Mouse (Mus musculus) heart, adult 2 months (tissue): ENCODE data around the gene Lamb3. TPM values are rescaled to one million over a fixed set of nuclear protein-coding genes. Genes with fewer than 3 reads are reported as not detected.

Source experiments
- DNase-seq, 2 experiments: peaks; one replicate each; pipeline ENCODE4 v3.0.0; 2021
- H3K27ac ChIP-seq: fragments of 200-600 bp; 2 replicates; pipeline ENCODE4 v1.8.1; 2022
- H3K27me3 ChIP-seq: fragments of 200-500 bp; 2 replicates; pipeline ENCODE4 v1.6.1; 2012; ENCODE audit warnings: mild to moderate bottlenecking, low read length, inconsistent platforms, mixed read lengths; ENCODE audit not compliant: control insufficient read depth, insufficient read depth
- H3K36me3 ChIP-seq: fragments of 200-500 bp; 2 replicates; pipeline ENCODE4 v1.6.1; 2012; ENCODE audit warnings: low read length, inconsistent platforms; ENCODE audit not compliant: control insufficient read depth, insufficient read depth
- H3K4me1 ChIP-seq: fragments of 200-500 bp; 2 replicates; pipeline ENCODE4 v1.6.1; 2011; ENCODE audit warnings: low read length; ENCODE audit not compliant: control insufficient read depth, insufficient read depth
- H3K4me3 ChIP-seq: fragments of 200-600 bp; 2 replicates; pipeline ENCODE4 v1.8.1; 2022
- H3K79me2 ChIP-seq: fragments of 200-500 bp; replicated peaks from 2 replicates; pipeline ENCODE4 v1.6.1; 2012; ENCODE audit warnings: mild to moderate bottlenecking, inconsistent platforms, low read length, moderate library complexity, mixed read lengths; ENCODE audit not compliant: control insufficient read depth, insufficient read depth
- H3K9ac ChIP-seq: fragments of 200-500 bp; 2 replicates; pipeline ENCODE4 v1.6.1; 2012; ENCODE audit warnings: low read depth, mild to moderate bottlenecking, control low read depth, inconsistent platforms, low read length, mixed read lengths
- CTCF ChIP-seq: fragments of 200-600 bp; IDR thresholded peaks from 2 replicates; pipeline ENCODE4 v1.8.1; 2022; ENCODE audit warnings: antibody characterized with exemption, mild to moderate bottlenecking, moderate library complexity
- EP300 ChIP-seq: fragments of 200-500 bp; IDR thresholded peaks from 2 replicates; pipeline ENCODE4 v1.6.1; 2011; ENCODE audit warnings: low read depth, low read length, control low read depth; ENCODE audit not compliant: insufficient read depth
- POLR2A ChIP-seq: fragments of 200-500 bp; IDR thresholded peaks from 2 replicates; pipeline ENCODE4 v1.6.1; 2011; ENCODE audit warnings: mild to moderate bottlenecking, low read depth, low read length, control low read depth; ENCODE audit not compliant: insufficient read depth
- WGBS: fragments of 180-500 bp; shearing (Covaris S2); methylation state at CpG from one replicate; pipeline ENCODE4 v1.1.7; 2018; 5-methylcytosine and 5-hydroxymethylcytosine counted together
- intact Hi-C: fragments of 180-260 bp; cut with DNase I; formaldehyde crosslinking; loops from one replicate; pipeline ENCODE4 v1.15.1; 2025
- polyA plus RNA-seq: library from polyadenylated mRNA; depleted of rRNA; stranded (reverse); fragments of >200 nt; gene quantifications from 2 replicates; pipeline ENCODE4 v1.2.3, GENCODE M21; 2012
- total RNA-seq, 2 experiments: library from RNA; stranded (reverse); gene quantifications; 2 replicates each; pipeline ENCODE4 v1.2.3; 2021

Lamb3 gene
- total and polyA plus RNA-seq, 3 experiments: 9.2 to 11.9 (median 11.4) TPM

DNA sequence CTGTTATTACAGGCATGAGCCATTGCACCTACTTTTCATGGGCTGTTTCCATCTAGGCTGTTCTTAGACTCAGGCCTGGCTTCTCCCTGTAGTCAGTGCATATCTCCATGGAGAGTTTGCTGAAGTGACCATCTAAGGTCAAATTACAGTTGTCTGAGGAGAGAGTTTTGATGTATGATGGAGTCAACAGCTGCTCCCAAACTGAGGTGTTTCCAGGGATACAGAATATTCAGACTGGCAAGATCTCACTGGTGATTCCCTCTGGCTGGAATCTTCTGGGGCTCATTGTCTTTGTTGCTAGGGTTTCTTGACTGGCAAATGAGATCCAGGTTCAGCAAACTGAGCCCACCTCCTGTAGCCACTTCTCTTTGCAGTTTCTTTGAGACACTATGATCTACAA lies 83.2 kb downstream of the Lamb3 start:
- no peak for DNase-seq
- TF ChIP-seq POLR2A: no peak
- no peak for TF ChIP-seq EP300
- no peak for TF ChIP-seq CTCF
- Histone ChIP-seq H3K27me3 (no peaks in the 10 kb centered on the region), H3K36me3 (no peaks in the 10 kb centered on the region), H3K4me3 (no peak overlapping the region), H3K79me2 (no peaks in the 10 kb centered on the region), H3K9ac (no peak overlapping the region), H3K27ac (no peak overlapping the region), H3K4me1 (no peaks in the 10 kb centered on the region)
- intact Hi-C loops: no loop called here

- Histone ChIP-seq H3K27ac (no peak overlapping the region), H3K9ac (no peak overlapping the region), H3K79me2 (no peaks in the 10 kb centered on the region), H3K4me1 (no peaks in the 10 kb centered on the region), H3K27me3 (no peaks in the 10 kb centered on the region), H3K36me3 (no peaks in the 10 kb centered on the region), H3K4me3 (no peak overlapping the region)
- intact Hi-C loops: no loop called here
- 51% methylated on average over 2 of the region's 2 CpGs for WGBS
- no peak for DNase-seq
- no peak for TF ChIP-seq CTCF
- TF ChIP-seq EP300: no peak
- TF ChIP-seq POLR2A: no peak
These were observed 85.5 kb downstream of the Lamb3 start for GRCm38 (mm10) chr1:193293039-193293438.

DNA sequence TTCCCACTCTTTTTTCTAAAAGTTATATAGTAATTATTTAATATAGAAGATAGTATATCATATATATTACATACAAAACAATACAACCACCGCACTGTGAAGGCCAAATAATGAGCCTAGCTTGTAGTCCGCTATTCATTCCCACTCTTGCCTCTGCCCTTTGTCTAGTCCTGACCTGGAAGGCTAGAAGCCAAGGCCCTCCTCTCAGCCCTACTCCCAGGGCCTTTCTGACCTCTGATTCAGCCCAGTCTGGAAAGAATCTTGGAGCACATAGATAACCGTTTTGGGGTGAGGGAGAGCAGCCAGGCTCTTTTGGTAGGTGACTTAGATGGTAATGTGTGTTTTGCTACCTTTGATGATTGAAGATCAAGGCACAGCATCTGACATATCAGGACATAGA lies 86.4 kb downstream of the Lamb3 start:
- no peak overlapping the region for H3K27ac ChIP-seq
- no peak for TF ChIP-seq POLR2A
- TF ChIP-seq EP300: no peak
- TF ChIP-seq CTCF: no peak
- H3K9ac ChIP-seq: no peak overlapping the region
- H3K4me3 ChIP-seq: no peak overlapping the region
- no peaks in the 10 kb centered on the region for H3K4me1 ChIP-seq
- WGBS: 61% methylated on average over 3 of the region's 3 CpGs
- no peaks in the 10 kb centered on the region for H3K27me3 ChIP-seq
- intact Hi-C loops: no loop called here
- H3K36me3 ChIP-seq: no peaks in the 10 kb centered on the region
- no peaks in the 10 kb centered on the region for H3K79me2 ChIP-seq
- no peak for DNase-seq

DNA sequence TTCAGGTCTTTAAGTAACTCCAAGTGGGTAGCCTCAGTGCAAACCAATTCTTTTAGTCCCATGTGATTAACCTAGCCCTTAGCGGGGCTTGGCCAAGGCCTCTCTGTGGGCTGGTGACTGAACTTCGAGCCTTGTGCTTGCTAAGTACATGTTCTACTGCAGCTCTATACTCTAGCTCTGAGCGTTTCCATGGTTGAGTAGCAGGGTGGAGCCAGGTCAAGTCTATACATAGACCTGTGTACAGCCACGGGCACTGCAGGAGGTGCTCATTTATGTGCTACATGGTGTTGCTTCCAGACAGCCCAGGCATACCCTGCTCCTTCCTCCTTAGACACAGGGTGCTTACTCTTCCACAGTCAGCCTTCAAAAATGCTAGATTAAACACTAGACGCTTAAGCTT lies 88.4 kb downstream of the Lamb3 start:
- H3K4me3 ChIP-seq: no peak overlapping the region
- no peaks in the 10 kb centered on the region for H3K79me2 ChIP-seq
- H3K27me3 ChIP-seq: no peaks in the 10 kb centered on the region
- H3K9ac ChIP-seq: no peak overlapping the region
- DNase-seq: no peak
- TF ChIP-seq POLR2A (no peak), CTCF (no peak), EP300 (no peak)
- whole genome bisulfite sequencing: 85% methylated on average over 5 of the region's 5 CpGs
- intact Hi-C loops: no loop called here
- H3K4me1 ChIP-seq: no peaks in the 10 kb centered on the region
- H3K27ac ChIP-seq: no peak overlapping the region
- no peaks in the 10 kb centered on the region for H3K36me3 ChIP-seq

DNA sequence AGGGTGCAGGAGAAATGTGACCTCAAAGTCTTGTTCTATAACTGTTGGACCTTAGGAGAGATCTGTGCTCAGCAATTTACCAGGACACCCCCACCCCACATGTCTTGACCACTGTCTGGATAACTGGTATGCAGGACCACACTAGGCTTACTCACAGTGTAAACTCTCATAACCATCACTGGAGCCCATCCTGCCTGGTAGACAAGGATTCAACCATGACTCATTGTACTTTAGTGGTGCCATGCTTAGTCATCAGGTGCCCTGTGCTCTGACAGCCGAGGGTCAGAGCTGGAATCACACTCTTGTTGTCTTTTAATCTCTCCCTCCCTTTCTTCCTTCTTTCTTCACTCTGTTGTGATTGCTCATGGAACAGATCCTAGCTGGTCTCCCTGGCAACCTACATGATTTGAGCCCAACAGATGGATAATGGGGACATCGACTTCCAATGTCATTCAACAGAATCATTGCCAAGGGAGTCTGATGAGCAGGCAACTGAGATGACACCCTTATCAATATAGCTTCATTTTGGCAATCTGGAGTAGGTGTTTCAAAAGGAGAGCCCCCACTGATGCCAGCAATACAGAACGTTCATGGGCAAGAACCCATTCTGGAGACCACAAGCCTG lies 90.8 kb downstream of the Lamb3 start:
- no peak for TF ChIP-seq EP300
- TF ChIP-seq POLR2A: no peak
- no peak for TF ChIP-seq CTCF
- H3K27me3 ChIP-seq: no peaks in the 10 kb centered on the region
- no peak for DNase-seq
- no peak overlapping the region for H3K4me3 ChIP-seq
- intact Hi-C loops: no loop called here
- H3K4me1 ChIP-seq: no peaks in the 10 kb centered on the region
- H3K79me2 ChIP-seq: no peaks in the 10 kb centered on the region
- no peak overlapping the region for H3K9ac ChIP-seq
- H3K27ac ChIP-seq: no peak overlapping the region
- 86% methylated on average over 3 of the region's 3 CpGs for WGBS
- no peaks in the 10 kb centered on the region for H3K36me3 ChIP-seq

DNA sequence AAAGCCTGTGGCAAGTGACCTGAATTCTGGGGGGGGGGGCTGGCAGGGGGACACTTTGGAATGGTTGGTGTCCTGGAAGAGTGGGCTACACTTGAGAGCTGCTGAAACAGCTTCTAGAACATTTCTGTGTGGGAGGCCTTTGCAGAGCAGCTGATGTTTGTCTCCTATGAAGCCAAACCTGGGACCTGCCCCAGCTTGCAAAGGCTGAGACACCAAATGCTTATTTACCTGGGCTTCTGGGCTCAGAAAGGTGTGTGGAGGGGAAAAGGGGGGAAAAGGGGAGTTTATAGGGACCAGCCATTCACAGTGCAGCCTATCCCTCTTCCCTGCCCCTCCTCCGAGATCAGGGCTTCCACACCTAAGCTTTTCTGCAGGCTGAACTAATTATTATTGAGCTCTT lies 92.5 kb downstream of the Lamb3 start:
- H3K9ac ChIP-seq: no peak overlapping the region
- intact Hi-C loops: no loop called here
- no peaks in the 10 kb centered on the region for H3K79me2 ChIP-seq
- 61% methylated on average over 1 of the region's 1 CpGs for WGBS
- no peak for DNase-seq
- no peak for TF ChIP-seq EP300
- TF ChIP-seq POLR2A: no peak
- no peak for TF ChIP-seq CTCF
- H3K27me3 ChIP-seq: no peaks in the 10 kb centered on the region
- H3K36me3 ChIP-seq: no peaks in the 10 kb centered on the region
- no peak overlapping the region for H3K27ac ChIP-seq
- H3K4me1 ChIP-seq: no peaks in the 10 kb centered on the region
- H3K4me3 ChIP-seq: no peak overlapping the region
